Mouse (Mus musculus) MEL (cell line): ENCODE data around the gene Tle4. TPM values are rescaled to one million over a fixed set of nuclear protein-coding genes. Genes with fewer than 3 reads are reported as not detected.

Experiments
- DNase-seq: peaks from one replicate; pipeline ENCODE4 v3.0.0; 2011; ENCODE audit warnings: low read depth, low spot score
- H3K27ac ChIP-seq: 2 replicates; pipeline ENCODE4 v1.5.1; 2012; ENCODE audit warnings: low read depth, mild to moderate bottlenecking, control low read depth, low read length, moderate library complexity; ENCODE audit not compliant: control insufficient read depth
- H3K27me3 ChIP-seq, 2 experiments: fragments of 150-350 bp in 1 of 2; sonication (generic) in 1 of 2; 2 replicates each; pipeline ENCODE4 v1.6.1; 2012; ENCODE audit warnings: low read length in 2 of 2, mild to moderate bottlenecking in 2 of 2, improper control_type of control experiment in 1 of 2, moderate library complexity in 1 of 2; ENCODE audit not compliant: insufficient read depth in 2 of 2, control insufficient read depth in 1 of 2
- H3K36me3 ChIP-seq, 2 experiments: 2 replicates each; pipeline ENCODE4 v1.6.1; 2012 to 2014; ENCODE audit warnings: low read length in 2 of 2, improper control_type of control experiment in 1 of 2, inconsistent platforms in 1 of 2, mild to moderate bottlenecking in 1 of 2; ENCODE audit not compliant: insufficient read depth in 2 of 2, control insufficient read depth in 1 of 2
- H3K4me1 ChIP-seq, 2 experiments: fragments of 150-350 bp in 1 of 2; sonication (generic) in 1 of 2; 2 replicates each; pipeline ENCODE4 v1.6.1; 2012; ENCODE audit warnings: low read length in 2 of 2, improper control_type of control experiment in 1 of 2, mild to moderate bottlenecking in 1 of 2; ENCODE audit not compliant: insufficient read depth in 2 of 2, control insufficient read depth in 1 of 2
- H3K4me3 ChIP-seq, 2 experiments: fragments of 150-350 bp in 1 of 2; sonication (generic) in 1 of 2; 2 replicates each; pipeline ENCODE4 v1.5.1; 2012; ENCODE audit warnings: low read depth in 2 of 2, low read length in 2 of 2, mild to moderate bottlenecking in 2 of 2, moderate library complexity in 2 of 2, control low read depth in 1 of 2, improper control_type of control experiment in 1 of 2; ENCODE audit not compliant: control insufficient read depth in 1 of 2, insufficient read depth in 1 of 2
- H3K79me2 ChIP-seq: 2 replicates; pipeline ENCODE4 v1.6.1; 2012; ENCODE audit warnings: mild to moderate bottlenecking, low read length, moderate library complexity; ENCODE audit not compliant: control insufficient read depth, poor library complexity, insufficient read depth
- H3K9ac ChIP-seq: 2 replicates; pipeline ENCODE4 v1.6.1; 2012; ENCODE audit warnings: low read depth, mild to moderate bottlenecking, control low read depth, low read length, moderate library complexity; ENCODE audit not compliant: control insufficient read depth, poor library complexity, severe bottlenecking
- H3K9me3 ChIP-seq: fragments of 150-350 bp; sonication (generic); replicated peaks from 2 replicates; pipeline ENCODE4 v1.6.1; 2012; ENCODE audit warnings: mild to moderate bottlenecking, low read length, improper control_type of control experiment, moderate library complexity; ENCODE audit not compliant: insufficient read depth
- CHD1 ChIP-seq: IDR thresholded peaks from 2 replicates; pipeline ENCODE4 v1.6.1; 2012; ENCODE audit warnings: low read depth, mild to moderate bottlenecking, inconsistent platforms, low read length, improper control_type of control experiment
- E2F4 ChIP-seq: IDR thresholded peaks from 2 replicates; pipeline ENCODE4 v1.6.1; 2011; ENCODE audit warnings: low read depth, low read length, improper control_type of control experiment, borderline replicate concordance
- EP300 ChIP-seq, 2 experiments: IDR thresholded peaks; 2 replicates each; pipeline ENCODE4 v1.6.1; 2011; ENCODE audit warnings: improper control_type of control experiment in 2 of 2, low read length in 2 of 2, low read depth in 1 of 2, mild to moderate bottlenecking in 1 of 2
- ETS1 ChIP-seq: IDR thresholded peaks from 2 replicates; pipeline ENCODE4 v1.6.1; 2012; ENCODE audit warnings: low read depth, mild to moderate bottlenecking, inconsistent platforms, low read length, improper control_type of control experiment, moderate library complexity
- GATA1 ChIP-seq: IDR thresholded peaks from 2 replicates; pipeline ENCODE4 v1.6.1; 2011; ENCODE audit warnings: low read depth, low read length, improper control_type of control experiment
- HCFC1 ChIP-seq: IDR thresholded peaks from 2 replicates; pipeline ENCODE4 v1.6.1; 2012; ENCODE audit warnings: low read depth, mild to moderate bottlenecking, inconsistent platforms, low read length, improper control_type of control experiment, moderate library complexity
- JUND ChIP-seq: IDR thresholded peaks from 2 replicates; pipeline ENCODE4 v1.6.1; 2011; ENCODE audit warnings: low read depth, mild to moderate bottlenecking, improper control_type of control experiment, low read length
- KAT2A ChIP-seq: conservative IDR thresholded peaks from 2 replicates; pipeline ENCODE4 v1.6.1; 2012; ENCODE audit warnings: low read depth, low read length, improper control_type of control experiment, inconsistent platforms
- MAFK ChIP-seq: IDR thresholded peaks from 2 replicates; pipeline ENCODE4 v1.6.1; 2011; ENCODE audit warnings: low read depth, mild to moderate bottlenecking, low read length, improper control_type of control experiment, borderline replicate concordance
- MYB ChIP-seq: IDR thresholded peaks from 2 replicates; pipeline ENCODE4 v1.6.1; 2011; ENCODE audit warnings: mild to moderate bottlenecking, low read depth, low read length, improper control_type of control experiment
- MYC ChIP-seq: IDR thresholded peaks from 2 replicates; pipeline ENCODE4 v1.6.1; 2011; ENCODE audit warnings: low read depth, mild to moderate bottlenecking, low read length, improper control_type of control experiment, moderate library complexity
- NELFE ChIP-seq: IDR thresholded peaks from 2 replicates; pipeline ENCODE4 v1.6.1; 2011; ENCODE audit warnings: low read depth, low read length, improper control_type of control experiment
- NRF1 ChIP-seq: IDR thresholded peaks from 2 replicates; pipeline ENCODE4 v1.6.1; 2014; ENCODE audit warnings: low read depth, mild to moderate bottlenecking, inconsistent platforms, low read length, improper control_type of control experiment, moderate library complexity; ENCODE audit not compliant: poor library complexity, insufficient read depth, severe bottlenecking
- POLR2A ChIP-seq, 2 experiments: IDR thresholded peaks; 2 replicates each; pipeline ENCODE4 v1.6.1; 2011 to 2012; ENCODE audit warnings: low read length in 2 of 2, mild to moderate bottlenecking in 2 of 2, control low read depth in 1 of 2, improper control_type of control experiment in 1 of 2, low read depth in 1 of 2, moderate library complexity in 1 of 2; ENCODE audit not compliant: control insufficient read depth in 1 of 2, insufficient read depth in 1 of 2, poor library complexity in 1 of 2
- POLR2AphosphoS2 ChIP-seq: IDR thresholded peaks from 2 replicates; pipeline ENCODE4 v1.6.1; 2011; ENCODE audit warnings: low read length, improper control_type of control experiment
- RCOR1 ChIP-seq: IDR thresholded peaks from 2 replicates; pipeline ENCODE4 v1.6.1; 2012; ENCODE audit warnings: low read depth, mild to moderate bottlenecking, inconsistent platforms, low read length, improper control_type of control experiment
- SIN3A ChIP-seq: IDR thresholded peaks from 2 replicates; pipeline ENCODE4 v1.6.1; 2012; ENCODE audit warnings: low read length, improper control_type of control experiment, inconsistent platforms
- SMC3 ChIP-seq: IDR thresholded peaks from 2 replicates; pipeline ENCODE4 v1.6.1; 2011; ENCODE audit warnings: low read depth, low read length, improper control_type of control experiment
- TBP ChIP-seq: IDR thresholded peaks from 2 replicates; pipeline ENCODE4 v1.8.0; 2011; ENCODE audit warnings: low read depth, low read length, improper control_type of control experiment
- TCF12 ChIP-seq: IDR thresholded peaks from 2 replicates; pipeline ENCODE4 v1.6.1; 2014; ENCODE audit warnings: low read depth, mild to moderate bottlenecking, inconsistent platforms, low read length, improper control_type of control experiment, moderate library complexity
- UBTF ChIP-seq: IDR thresholded peaks from 2 replicates; pipeline ENCODE4 v1.6.1; 2012; ENCODE audit warnings: low read depth, mild to moderate bottlenecking, inconsistent platforms, low read length, improper control_type of control experiment, moderate library complexity, borderline replicate concordance; ENCODE audit not compliant: insufficient read depth
- ZMIZ1 ChIP-seq: IDR thresholded peaks from 2 replicates; pipeline ENCODE4 v1.6.1; 2012; ENCODE audit warnings: low read depth, mild to moderate bottlenecking, inconsistent platforms, low read length, improper control_type of control experiment, moderate library complexity
- polyA plus RNA-seq, 2 experiments: library from polyadenylated mRNA; stranded (reverse) in 1 of 2; unstranded in 1 of 2; fragments of >175 nt in 1 of 2; fragments of >200 nt in 1 of 2; gene quantifications; 2 replicates each; pipeline versions ENCODE4 v1.2.1 to v1.2.4; 2012; ENCODE audit warnings: low replicate concordance in 2 of 2, low read depth in 1 of 2; ENCODE audit not compliant: insufficient read length in 2 of 2, insufficient read depth in 1 of 2, missing spikeins in 1 of 2
- total RNA-seq: library from RNA; depleted of rRNA; stranded (reverse); fragments of 300-350 nt; gene quantifications from 2 replicates; pipeline ENCODE4 v1.2.3, GENCODE M21; 2012

Gene Tle4
- total and polyA plus RNA-seq, 3 experiments: 6.0 to 42.5 (median 14.0) TPM

- peaks cover 15 to 23% of the 10 kb centered on the region in 2 experiments for H3K4me1 ChIP-seq
- no peak overlapping the region for H3K4me3 ChIP-seq
- peaks cover 2% of the 10 kb centered on the region; the same call in 1 of the 2 replicates for H3K79me2 ChIP-seq
- peak overlapping the region; percentile 58 for H3K9ac ChIP-seq
- peak; percentile 66 for DNase-seq
- peak overlapping the region; percentile 83 for H3K27ac ChIP-seq
- TF ChIP-seq RCOR1 (0 out of 2 replicates have a peak, but pooled peaks have one; percentile 27), HCFC1 (no peak), KAT2A (no peak; the same call in 1 of the 2 replicates), NRF1 (no peak), ETS1 (peak; percentile 67; the same call in 1 of the 2 replicates), TCF12 (peak; percentile 54; the same call in 1 of the 2 replicates), SMC3 (no peak), GATA1 (no peak), CHD1 (no peak), TBP (no peak), EP300 (IDR thresholded peaks at IDR 0.05; ENCODE audit: low read depth in 1 of 2, low read length in 2 of 2) (peak; percentile 40 to 65; a peak in 3 of 4 replicates), SIN3A (peak; percentile 39; the same call in 1 of the 2 replicates), JUND (no peak)
- peaks cover 4 to 20% of the 10 kb centered on the region in 2 experiments; a peak in 3 of 4 replicates for H3K36me3 ChIP-seq
- no peaks in the 10 kb centered on the region for H3K9me3 ChIP-seq
- H3K27me3 ChIP-seq: no peaks in the 10 kb centered on the region
Measured at GRCm38 (mm10) chr19:14578016-14578415, 19.8 kb downstream of the Tle4 start.

- no peaks in the 10 kb centered on the region for H3K27me3 ChIP-seq
- H3K36me3 ChIP-seq: peaks cover 4 to 20% of the 10 kb centered on the region in 2 experiments; a peak in 3 of 4 replicates
- peaks cover 2% of the 10 kb centered on the region; the same call in 1 of the 2 replicates for H3K79me2 ChIP-seq
- H3K9me3 ChIP-seq: no peaks in the 10 kb centered on the region
- peak overlapping the region; percentile 21; the same call in 1 of the 2 replicates for H3K27ac ChIP-seq
- H3K4me1 ChIP-seq: peaks cover 15 to 23% of the 10 kb centered on the region in 2 experiments
- DNase-seq: peak; percentile 23
- H3K4me3 ChIP-seq: no peak overlapping the region
- H3K9ac ChIP-seq: no peak overlapping the region
- TF ChIP-seq GATA1: peak; percentile 68
- TF ChIP-seq MYB: no peak
- no peak for TF ChIP-seq E2F4
- 0 out of 2 replicates have a peak, but pooled peaks have one; percentile 16 for TF ChIP-seq SIN3A
- TF ChIP-seq EP300 (IDR thresholded peaks at IDR 0.05; ENCODE audit: low read depth in 1 of 2, low read length in 2 of 2): peak; percentile 35 to 58; a peak in 3 of 4 replicates
- TF ChIP-seq POLR2AphosphoS2: no peak
- TF ChIP-seq POLR2A (IDR thresholded peaks at IDR 0.05; ENCODE audit: control insufficient read depth in 1 of 2, insufficient read depth in 1 of 2, low read depth in 1 of 2, low read length in 2 of 2, poor library complexity in 1 of 2): no peak
- 0 out of 2 replicates have a peak, but pooled peaks have one; percentile 26 for TF ChIP-seq RCOR1
- TF ChIP-seq UBTF: no peak
- peak; percentile 77 for TF ChIP-seq ETS1
- peak; percentile 53; the same call in 1 of the 2 replicates for TF ChIP-seq TCF12
- TF ChIP-seq MYC: no peak
- TF ChIP-seq NELFE: no peak
- no peak for TF ChIP-seq MAFK
- TF ChIP-seq ZMIZ1: no peak
Measured at GRCm38 (mm10) chr19:14576311-14576710, 21.5 kb downstream of the Tle4 start.
